Mouse (Mus musculus): ENCODE data around the gene Hat1.
"Not testable (repeated sequence)": the region's sequence is repeated elsewhere in the genome, so short reads cannot be mapped to it uniquely, and the experiment has no call there.

Gene Hat1

GRCm38 (mm10) chr2:71388951-71389763, at the start of gene Hat1:
Hat1 (plus strand) TSS chr2:71388958.
- peak; percentile 89 to 92 for DNase-seq (ENCODE audit: low spot score in 2 of 2)

- DNase-seq (ENCODE audit: low spot score in 2 of 2), result no peak
These were observed 48.6 kb upstream of the Hat1 start for GRCm38 (mm10) chr2:71340126-71340525.

GRCm38 (mm10) chr2:71343884-71344640, 44.7 kb upstream of the Hat1 start:
- DNase-seq (ENCODE audit: low spot score in 2 of 2), result no peak

GRCm38 (mm10) chr2:71347160-71347559, 41.6 kb upstream of the Hat1 start:
- no peak for DNase-seq (ENCODE audit: low spot score in 2 of 2)

- no peak for DNase-seq (ENCODE audit: low spot score in 2 of 2)
These were observed 40.8 kb upstream of the Hat1 start for GRCm38 (mm10) chr2:71347732-71348490.

GRCm38 (mm10) chr2:71349511-71349910, 39.2 kb upstream of the Hat1 start:
- no peak for DNase-seq (ENCODE audit: low spot score in 2 of 2)

- DNase-seq (ENCODE audit: low spot score in 2 of 2), result no peak
These were observed 38.6 kb upstream of the Hat1 start for GRCm38 (mm10) chr2:71350181-71350580.

- DNase-seq (ENCODE audit: low spot score in 2 of 2), result no peak
These were observed 37.6 kb upstream of the Hat1 start for GRCm38 (mm10) chr2:71350904-71351726.

GRCm38 (mm10) chr2:71351727-71351987, 37.1 kb upstream of the Hat1 start:
- DNase-seq (ENCODE audit: low spot score in 2 of 2), result no peak

GRCm38 (mm10) chr2:71353306-71354054, 35.3 kb upstream of the Hat1 start:
- no peak for DNase-seq (ENCODE audit: low spot score in 2 of 2)

- no peak for DNase-seq (ENCODE audit: low spot score in 2 of 2)
These were observed 34.7 kb upstream of the Hat1 start for GRCm38 (mm10) chr2:71354055-71354425.

GRCm38 (mm10) chr2:71358347-71358746, 30.4 kb upstream of the Hat1 start:
- no peak for DNase-seq (ENCODE audit: low spot score in 2 of 2)

- DNase-seq (ENCODE audit: low spot score in 2 of 2), result no peak
These were observed 28.6 kb upstream of the Hat1 start for GRCm38 (mm10) chr2:71360192-71360591.

- no peak for DNase-seq (ENCODE audit: low spot score in 2 of 2)
These were observed 22.1 kb upstream of the Hat1 start for GRCm38 (mm10) chr2:71366618-71367124.

- peak; percentile 68 to 74 for DNase-seq (ENCODE audit: low spot score in 2 of 2)
These were observed 21.5 kb upstream of the Hat1 start, which contains the start of gene Slc25a12 for GRCm38 (mm10) chr2:71367125-71367880. Slc25a12 (minus strand) TSS chr2:71367749.

- DNase-seq (ENCODE audit: low spot score in 2 of 2), result no peak
These were observed 20.7 kb upstream of the Hat1 start for GRCm38 (mm10) chr2:71368086-71368485.

- no peak for DNase-seq (ENCODE audit: low spot score in 2 of 2)
These were observed 17.0 kb upstream of the Hat1 start for GRCm38 (mm10) chr2:71371790-71372189.

- DNase-seq (ENCODE audit: low spot score in 2 of 2), result not testable (repeated sequence)
These were observed 16.5 kb upstream of the Hat1 start for GRCm38 (mm10) chr2:71372261-71372660.

- no peak for DNase-seq (ENCODE audit: low spot score in 2 of 2)
These were observed 14.2 kb upstream of the Hat1 start for GRCm38 (mm10) chr2:71374275-71375155.
